Mouse (Mus musculus): ENCODE measurements around the gene Dmrtc2.

DNA sequence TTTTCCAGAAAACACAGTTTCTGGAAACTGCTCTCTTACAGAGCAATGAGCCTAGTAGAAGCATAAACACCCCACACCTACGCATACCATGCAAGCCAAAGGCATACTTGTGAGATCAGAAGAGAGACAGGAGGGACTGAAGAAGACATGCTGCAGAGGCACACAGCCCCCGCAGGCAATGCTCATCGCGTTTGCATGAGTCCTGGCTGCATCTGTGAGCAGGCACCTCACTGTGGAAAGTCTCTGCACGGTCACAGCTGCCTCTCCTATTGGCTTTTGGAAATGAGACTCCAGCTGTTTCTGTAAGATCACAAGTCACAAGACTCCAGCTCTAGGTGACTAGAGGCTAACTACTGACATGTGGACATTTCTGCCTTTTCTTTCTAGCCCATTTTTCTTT, 19.7 kb upstream of the Dmrtc2 start:
- TF ChIP-seq CEBPB (IDR thresholded peaks at IDR 0.05; ENCODE audit: low read depth) (no peak), MAX (IDR thresholded peaks at IDR 0.05) (no peak), CTCF (IDR thresholded peaks at IDR 0.05; ENCODE audit: control insufficient read depth, insufficient read depth, insufficient read length) (no peak), USF1 (IDR thresholded peaks at IDR 0.05; ENCODE audit: low read depth) (no peak)

Data from C2C12 (cell line).